Mouse (Mus musculus) cortical plate, adult 2 months (tissue): ENCODE results near the gene Tmem104.

ENCODE experiments used
- CTCF ChIP-seq: fragments of 200-500 bp; IDR thresholded peaks from 2 replicates; pipeline ENCODE4 v1.5.1; 2011; ENCODE audit warnings: mild to moderate bottlenecking, control low read depth, low read length; ENCODE audit not compliant: insufficient read depth; ENCODE audit errors: extremely low read depth
- POLR2A ChIP-seq: fragments of 200-500 bp; IDR thresholded peaks from 2 replicates; pipeline ENCODE4 v1.6.1; 2011; ENCODE audit warnings: mild to moderate bottlenecking, low read length, control low read depth; ENCODE audit not compliant: insufficient read depth; ENCODE audit errors: extremely low read depth

DNA sequence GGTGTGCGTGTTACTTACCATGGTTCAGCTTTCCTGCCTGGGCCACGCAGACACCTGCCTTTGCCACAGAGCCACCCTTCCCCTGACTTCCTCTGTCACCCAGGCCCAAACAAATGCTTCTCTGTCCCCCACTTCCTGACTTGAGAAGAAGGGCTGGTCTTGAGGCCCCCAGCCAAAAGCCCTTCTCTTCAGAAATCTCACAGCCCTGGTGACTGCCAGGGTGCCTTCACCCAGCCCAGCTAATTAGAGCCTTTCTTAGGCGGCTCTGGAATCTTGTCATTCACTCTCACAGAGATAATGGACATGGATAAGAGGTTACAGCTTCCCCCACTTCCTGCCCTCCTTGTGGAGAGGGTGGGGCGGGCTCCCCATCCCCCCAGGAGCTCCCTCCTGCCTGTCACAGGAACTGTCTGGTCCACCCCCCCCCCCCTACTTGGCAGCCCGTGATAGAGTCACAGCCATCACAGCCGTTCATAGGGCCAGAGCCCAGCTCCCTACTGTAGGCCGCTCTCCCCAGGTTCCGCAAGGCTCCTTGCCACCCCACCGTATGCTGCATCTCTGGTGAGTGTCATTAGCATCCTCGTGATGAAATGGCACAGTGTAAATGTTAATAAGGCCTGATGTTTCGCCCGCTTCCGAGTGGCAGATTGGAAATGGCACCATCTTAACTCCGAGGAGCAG is 39.7 kb downstream of the Tmem104 start:
- TF ChIP-seq POLR2A (no peak), CTCF (no peak)
